Mouse (Mus musculus) limb, embryonic 14.5 days (tissue): ENCODE data around the gene 1700001K19Rik. TPM values are rescaled to one million over a fixed set of nuclear protein-coding genes. Genes with fewer than 3 reads are reported as not detected.

ENCODE experiments used
- ATAC-seq: fragments of 200-750 bp; cut with Nextera tagmentation; 2 replicates; pipeline ENCODE4 v1.8.0; 2017; ENCODE audit warnings: low read depth, moderate number of reproducible peaks, moderate TSS enrichment; ENCODE audit not compliant: low FRiP score
- DNase-seq: peaks from one replicate; pipeline ENCODE4 v3.0.0-alpha.2; 2015; ENCODE audit warnings: low spot score
- H3K27ac ChIP-seq: fragments of 300-500 bp; sonication (generic); replicated peaks from 2 replicates; pipeline ENCODE4 v1.5.1; 2014; ENCODE audit warnings: low read depth, mild to moderate bottlenecking, low read length, moderate library complexity, mixed read lengths
- H3K27me3 ChIP-seq: fragments of 300-500 bp; sonication (generic); 2 replicates; pipeline ENCODE4 v1.6.1; 2014; ENCODE audit warnings: low read length, mixed read lengths; ENCODE audit not compliant: control insufficient read depth, insufficient read depth
- H3K36me3 ChIP-seq: fragments of 300-500 bp; sonication (generic); 2 replicates; pipeline ENCODE4 v1.6.1; 2014; ENCODE audit warnings: mild to moderate bottlenecking, low read length, moderate library complexity, mixed read lengths; ENCODE audit not compliant: control insufficient read depth, insufficient read depth
- H3K4me1 ChIP-seq: fragments of 300-500 bp; sonication (generic); 2 replicates; pipeline ENCODE4 v1.6.1; 2014; ENCODE audit warnings: antibody characterized with exemption, low read length, mixed read lengths; ENCODE audit not compliant: control insufficient read depth, insufficient read depth
- H3K4me2 ChIP-seq: fragments of 300-500 bp; sonication (generic); replicated peaks from 2 replicates; pipeline ENCODE4 v1.6.1; 2014; ENCODE audit warnings: low read depth, mild to moderate bottlenecking, low read length, moderate library complexity; ENCODE audit not compliant: severe bottlenecking
- H3K4me3 ChIP-seq: fragments of 300-500 bp; sonication (generic); replicated peaks from 2 replicates; pipeline ENCODE4 v1.5.1; 2014; ENCODE audit warnings: low read length
- H3K9ac ChIP-seq: fragments of 300-500 bp; sonication (generic); 2 replicates; pipeline ENCODE4 v1.6.1; 2014; ENCODE audit warnings: mild to moderate bottlenecking, low read depth, low read length, moderate library complexity; ENCODE audit not compliant: severe bottlenecking
- H3K9me3 ChIP-seq: fragments of 300-500 bp; sonication (generic); 2 replicates; pipeline ENCODE4 v1.6.1; 2016; ENCODE audit warnings: low read length; ENCODE audit not compliant: control insufficient read depth
- POLR2A ChIP-seq: fragments of 200-500 bp; IDR thresholded peaks from 2 replicates; pipeline ENCODE4 v1.8.0; 2012; ENCODE audit warnings: inconsistent platforms, mild to moderate bottlenecking, moderate library complexity, borderline replicate concordance; ENCODE audit not compliant: insufficient read depth, insufficient read length; ENCODE audit errors: extremely low read depth
- WGBS: fragments of 180-500 bp; shearing (Covaris S2); extraction: QIAGEN DNeasy Blood & Tissue Kit; methylation state at CpG from one replicate; pipeline ENCODE4 v1.1.7; 2014; 5-methylcytosine and 5-hydroxymethylcytosine counted together
- polyA plus RNA-seq, 2 experiments: library from polyadenylated mRNA; depleted of rRNA in 1 of 2; stranded (reverse) in 1 of 2; unstranded in 1 of 2; fragments of >200 nt; fragmentation: Nextera tagmentation in 1 of 2; extraction: Ambion mirVana in 1 of 2; gene quantifications; 2 replicates each; pipeline versions ENCODE4 v1.2.1 to v1.2.3; 2012 to 2014

Gene 1700001K19Rik
- polyA plus RNA-seq, 2 experiments: 0.19 TPM; not detected in 1

- no peak overlapping the region for H3K4me3 ChIP-seq
- no peak for ATAC-seq
- WGBS: 94% methylated on average over 14 of the region's 14 CpGs
- no peaks in the 10 kb centered on the region for H3K27me3 ChIP-seq
- H3K4me2 ChIP-seq: no peak overlapping the region
- peaks cover 98% of the 10 kb centered on the region for H3K36me3 ChIP-seq
- no peak for DNase-seq
- H3K9me3 ChIP-seq: no peaks in the 10 kb centered on the region
- H3K9ac ChIP-seq: no peak overlapping the region
- TF ChIP-seq POLR2A: no peak
- H3K4me1 ChIP-seq: no peaks in the 10 kb centered on the region
- no peak overlapping the region for H3K27ac ChIP-seq
These were observed 20.7 kb downstream of the 1700001K19Rik start for GRCm38 (mm10) chr12:110661746-110662145.

- ATAC-seq (no peak), DNase-seq (no peak)
- no peaks in the 10 kb centered on the region for H3K9me3 ChIP-seq
- TF ChIP-seq POLR2A: no peak
- H3K36me3 ChIP-seq: peaks cover 97% of the 10 kb centered on the region
- no peak overlapping the region for H3K27ac ChIP-seq
- no peak overlapping the region for H3K4me2 ChIP-seq
- H3K9ac ChIP-seq: no peak overlapping the region
- no peaks in the 10 kb centered on the region for H3K27me3 ChIP-seq
- no peak overlapping the region for H3K4me3 ChIP-seq
- WGBS: 99% methylated on average over 17 of the region's 17 CpGs
- no peaks in the 10 kb centered on the region for H3K4me1 ChIP-seq
These were observed 31.0 kb downstream of the 1700001K19Rik start for GRCm38 (mm10) chr12:110651464-110651863.

GRCm38 (mm10) chr12:110650241-110650641, 32.2 kb downstream of the 1700001K19Rik start:
- Histone ChIP-seq H3K27me3 (no peaks in the 10 kb centered on the region), H3K36me3 (peaks cover 97% of the 10 kb centered on the region), H3K4me2 (no peak overlapping the region), H3K4me1 (no peaks in the 10 kb centered on the region), H3K27ac (no peak overlapping the region), H3K4me3 (no peak overlapping the region), H3K9ac (no peak overlapping the region), H3K9me3 (no peaks in the 10 kb centered on the region)
- no peak for TF ChIP-seq POLR2A
- no peak for DNase-seq
- no peak for ATAC-seq
- 86% methylated on average over 8 of the region's 8 CpGs for WGBS

DNA sequence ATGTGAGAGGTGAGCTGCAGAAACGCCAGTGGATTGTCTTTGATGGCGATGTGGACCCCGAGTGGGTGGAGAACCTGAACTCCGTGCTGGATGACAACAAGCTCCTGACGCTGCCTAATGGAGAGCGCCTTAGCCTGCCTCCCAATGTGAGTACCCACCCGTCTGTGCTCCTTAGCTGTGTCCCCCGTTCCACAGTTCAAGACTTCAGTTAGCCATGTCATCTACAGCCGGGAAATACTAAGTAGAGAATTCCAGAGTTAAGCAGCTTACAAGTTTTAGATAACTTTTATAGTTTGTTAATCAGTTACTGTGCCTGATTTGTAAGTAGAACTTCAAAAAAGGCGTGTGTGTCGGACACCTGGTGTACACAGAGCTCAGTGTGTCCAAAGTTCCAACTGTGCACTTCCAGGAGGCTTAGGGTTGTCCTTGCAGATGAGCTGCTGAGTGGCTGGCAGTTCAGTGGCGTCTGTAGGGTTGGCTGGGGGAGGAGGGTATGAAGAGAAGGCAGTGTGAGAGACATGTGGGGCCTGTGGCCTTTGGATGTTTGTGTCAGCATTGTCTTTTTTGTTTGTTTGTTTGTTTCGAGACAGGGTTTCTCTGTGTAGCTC, 44.8 kb downstream of the 1700001K19Rik start:
- no peak overlapping the region for H3K4me2 ChIP-seq
- 88% methylated on average over 13 of the region's 13 CpGs for WGBS
- no peak overlapping the region for H3K4me3 ChIP-seq
- H3K27me3 ChIP-seq: no peaks in the 10 kb centered on the region
- H3K36me3 ChIP-seq: peaks cover 100% of the 10 kb centered on the region
- H3K9ac ChIP-seq: no peak overlapping the region
- H3K9me3 ChIP-seq: no peaks in the 10 kb centered on the region
- ATAC-seq: no peak
- no peak for TF ChIP-seq POLR2A
- H3K4me1 ChIP-seq: no peaks in the 10 kb centered on the region
- no peak for DNase-seq
- H3K27ac ChIP-seq: no peak overlapping the region

DNA sequence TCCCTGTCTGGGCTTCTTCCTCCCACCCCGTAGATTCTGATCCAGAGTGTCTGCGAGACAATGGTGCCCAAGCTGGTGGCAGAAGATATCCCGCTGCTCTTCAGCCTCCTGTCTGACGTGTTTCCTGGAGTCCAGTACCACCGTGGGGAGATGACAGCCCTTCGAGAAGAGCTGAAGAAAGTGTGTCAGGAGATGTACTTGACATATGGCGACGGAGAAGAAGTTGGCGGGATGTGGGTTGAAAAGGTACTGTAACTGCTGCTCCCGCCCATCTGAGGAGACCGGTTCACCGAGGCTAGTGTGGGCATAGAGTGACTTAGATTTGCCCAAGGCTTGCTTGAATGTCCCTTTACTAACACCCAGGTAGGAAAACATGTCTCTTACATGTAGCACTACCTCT, 46.1 kb downstream of the 1700001K19Rik start:
- Histone ChIP-seq H3K27ac (no peak overlapping the region), H3K4me1 (no peaks in the 10 kb centered on the region), H3K9me3 (no peaks in the 10 kb centered on the region), H3K4me2 (no peak overlapping the region), H3K9ac (no peak overlapping the region), H3K36me3 (peaks cover 100% of the 10 kb centered on the region), H3K27me3 (no peaks in the 10 kb centered on the region), H3K4me3 (no peak overlapping the region)
- TF ChIP-seq POLR2A: no peak
- no peak for DNase-seq
- ATAC-seq: no peak
- 95% methylated on average over 12 of the region's 12 CpGs for WGBS
